Mouse (Mus musculus) T-helper 17 cell (primary cell): ENCODE measurements around the gene Insr.
"Not testable (repeated sequence)": the region's sequence is repeated elsewhere in the genome, so short reads cannot be mapped to it uniquely, and the experiment has no call there.

Experiments
- in situ Hi-C, 2 experiments: fragments of 300-600 bp; cut with MboI, MseI; formaldehyde crosslinking; loops; 1 replicate in 1 of 2; 2 replicates in 1 of 2; pipeline ENCODE4 v1.15.1; 2025; ENCODE audit warnings: high pct_unique_total_duplicates in 2 of 2

Gene Insr

GRCm38 (mm10) chr8:3278934-3279720 lies at the start of gene Insr:
Insr (minus strand) TSS chr8:3279617.
- in situ Hi-C loops: loop anchor here in 1 of 2 experiments (5.0 kb wide), 1 partner anchor 57 kb away; no protein-coding TSS in a partner anchor

- in situ Hi-C loops: no loop called here
Observed at GRCm38 (mm10) chr8:3327538-3328245, 48.3 kb upstream of the Insr start.

GRCm38 (mm10) chr8:3327056-3327455 lies 47.6 kb upstream of the Insr start:
- in situ Hi-C loops: no loop called here

GRCm38 (mm10) chr8:3324253-3324652 lies 44.8 kb upstream of the Insr start:
- in situ Hi-C loops: loop anchor here in 1 of 2 experiments (5.0 kb wide), 1 partner anchor 42 kb away; no protein-coding TSS in a partner anchor

GRCm38 (mm10) chr8:3319267-3319666 lies 39.9 kb upstream of the Insr start:
- in situ Hi-C loops: not testable (repeated sequence)

GRCm38 (mm10) chr8:3316585-3316984 lies 37.2 kb upstream of the Insr start:
- in situ Hi-C loops: no loop called here

GRCm38 (mm10) chr8:3314345-3314744 lies 34.9 kb upstream of the Insr start:
- in situ Hi-C loops: no loop called here

GRCm38 (mm10) chr8:3313843-3314242 lies 34.4 kb upstream of the Insr start:
- in situ Hi-C loops: no loop called here

- in situ Hi-C loops: not testable (repeated sequence)
Observed at GRCm38 (mm10) chr8:3313417-3313816, 34.0 kb upstream of the Insr start.

GRCm38 (mm10) chr8:3311482-3311881 lies 32.1 kb upstream of the Insr start:
- in situ Hi-C loops: no loop called here

- in situ Hi-C loops: loop anchor here in 1 of 2 experiments (5.0 to 10.0 kb wide), 2 partner anchors 225 to 267 kb away; no protein-coding TSS in a partner anchor
Observed at GRCm38 (mm10) chr8:3309636-3310035, 30.2 kb upstream of the Insr start.

GRCm38 (mm10) chr8:3308205-3308800 lies 28.9 kb upstream of the Insr start:
- in situ Hi-C loops: loop anchor here in 1 of 2 experiments (5.0 to 10.0 kb wide), 2 partner anchors 224 to 266 kb away; no protein-coding TSS in a partner anchor

- in situ Hi-C loops: loop anchor here in 1 of 2 experiments (10.0 kb wide), 1 partner anchor 217 kb away; no protein-coding TSS in a partner anchor
Observed at GRCm38 (mm10) chr8:3302131-3302530, 22.7 kb upstream of the Insr start.

- in situ Hi-C loops: no loop called here
Observed at GRCm38 (mm10) chr8:3299322-3299721, 19.9 kb upstream of the Insr start.

GRCm38 (mm10) chr8:3285824-3286223 lies 6.4 kb upstream of the Insr start:
- in situ Hi-C loops: no loop called here

GRCm38 (mm10) chr8:3284656-3285055 lies 5.2 kb upstream of the Insr start:
- in situ Hi-C loops: loop anchor here in 1 of 2 experiments (5.0 kb wide), 2 partner anchors 38 to 62 kb away; no protein-coding TSS in a partner anchor

- in situ Hi-C loops: loop anchor here in 1 of 2 experiments (5.0 kb wide), 2 partner anchors 41 to 59 kb away; no protein-coding TSS in a partner anchor
Observed at GRCm38 (mm10) chr8:3281296-3281695, 1.9 kb upstream of the Insr start.

GRCm38 (mm10) chr8:3280266-3280910 lies 971 bp upstream of the Insr start:
- in situ Hi-C loops: loop anchor here in 1 of 2 experiments (5.0 kb wide), 2 partner anchors 42 to 58 kb away; no protein-coding TSS in a partner anchor

- in situ Hi-C loops: loop anchor here (5.0 kb wide), 2 partner anchors 43 to 57 kb away; no protein-coding TSS in a partner anchor
Observed at GRCm38 (mm10) chr8:3279721-3280077, 282 bp upstream of the Insr start.

GRCm38 (mm10) chr8:3278181-3278820 lies 1.1 kb downstream of the Insr start:
- in situ Hi-C loops: loop anchor here in 1 of 2 experiments (5.0 kb wide), 1 partner anchor 56 kb away; no protein-coding TSS in a partner anchor
